Mouse (Mus musculus) heart, embryonic 15.5 days (tissue): Measurements from ENCODE around the gene Neurl1a. TPM values are rescaled to one million over a fixed set of nuclear protein-coding genes. Genes with fewer than 3 reads are reported as not detected.

Source experiments
- ATAC-seq: fragments of 200-750 bp; cut with Nextera tagmentation; replicated peaks from 2 replicates; pipeline ENCODE4 v1.8.0; 2017; ENCODE audit warnings: low read depth, moderate TSS enrichment; ENCODE audit not compliant: insufficient number of reproducible peaks, insufficient read depth, low FRiP score
- H3K27ac ChIP-seq: fragments of 300-500 bp; sonication (generic); 2 replicates; pipeline ENCODE4 v1.5.1; 2015; ENCODE audit warnings: mild to moderate bottlenecking, inconsistent platforms
- H3K27me3 ChIP-seq: fragments of 300-500 bp; sonication (generic); 2 replicates; pipeline ENCODE4 v1.6.1; 2015; ENCODE audit warnings: inconsistent platforms
- H3K36me3 ChIP-seq: fragments of 300-500 bp; sonication (generic); 2 replicates; pipeline ENCODE4 v1.6.1; 2015; ENCODE audit warnings: mild to moderate bottlenecking, inconsistent platforms
- H3K4me1 ChIP-seq: fragments of 300-500 bp; sonication (generic); replicated peaks from 2 replicates; pipeline ENCODE4 v1.6.1; 2015; ENCODE audit warnings: inconsistent platforms
- H3K4me2 ChIP-seq: fragments of 300-500 bp; sonication (generic); 2 replicates; pipeline ENCODE4 v1.6.1; 2015; ENCODE audit warnings: inconsistent platforms, mild to moderate bottlenecking, moderate library complexity
- H3K4me3 ChIP-seq: fragments of 300-500 bp; sonication (generic); 2 replicates; pipeline ENCODE4 v1.5.1; 2015; ENCODE audit warnings: mild to moderate bottlenecking, inconsistent platforms
- H3K9ac ChIP-seq: fragments of 300-500 bp; sonication (generic); 2 replicates; pipeline ENCODE4 v1.6.1; 2015; ENCODE audit warnings: mild to moderate bottlenecking, inconsistent platforms
- H3K9me3 ChIP-seq: fragments of 300-500 bp; sonication (generic); replicated peaks from 2 replicates; pipeline ENCODE4 v1.6.1; 2016; ENCODE audit warnings: inconsistent platforms
- WGBS: fragments of 180-500 bp; shearing (Covaris S2); methylation state at CpG from one replicate; pipeline ENCODE4 v1.1.7; 2015; ENCODE audit warnings: mixed read lengths; 5-methylcytosine and 5-hydroxymethylcytosine counted together
- polyA plus RNA-seq: library from polyadenylated mRNA; unstranded; fragments of >200 nt; fragmentation: Nextera tagmentation; extraction: Ambion mirVana; gene quantifications from 2 replicates; pipeline ENCODE4 v1.2.1, GENCODE M21; 2015

Gene Neurl1a
- polyA plus RNA-seq, 1 experiment from 2014 or later = 1.2 TPM

DNA sequence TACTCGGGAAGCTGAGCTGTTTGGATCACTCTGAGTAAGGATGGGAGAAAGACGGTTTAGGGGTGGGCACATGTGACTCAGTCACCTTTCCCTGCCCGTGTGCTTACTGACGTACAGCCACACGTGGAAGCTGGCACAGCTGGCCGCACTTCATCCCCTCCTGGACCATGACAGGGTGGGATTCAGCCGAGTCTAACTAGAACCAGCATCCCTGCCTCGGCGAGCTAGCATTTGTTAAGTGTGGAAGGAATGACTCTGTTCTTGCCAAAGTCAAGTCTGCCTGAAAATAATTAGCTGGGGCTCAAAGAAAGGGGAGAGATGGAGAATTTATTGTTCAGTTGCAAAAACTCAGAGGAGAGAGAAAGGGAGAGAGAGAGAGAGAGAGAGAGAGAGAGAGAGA lies 91.9 kb downstream of the Neurl1a start:
- H3K4me3 ChIP-seq = no peak overlapping the region
- no peaks in the 10 kb centered on the region for H3K27me3 ChIP-seq
- no peaks in the 10 kb centered on the region for H3K4me1 ChIP-seq
- no peak overlapping the region for H3K9ac ChIP-seq
- no peaks in the 10 kb centered on the region for H3K9me3 ChIP-seq
- H3K36me3 ChIP-seq = peaks cover 89% of the 10 kb centered on the region
- 78% methylated on average over 9 of the region's 9 CpGs for WGBS
- no peak overlapping the region for H3K4me2 ChIP-seq
- no peak for ATAC-seq
- H3K27ac ChIP-seq = no peak overlapping the region

DNA sequence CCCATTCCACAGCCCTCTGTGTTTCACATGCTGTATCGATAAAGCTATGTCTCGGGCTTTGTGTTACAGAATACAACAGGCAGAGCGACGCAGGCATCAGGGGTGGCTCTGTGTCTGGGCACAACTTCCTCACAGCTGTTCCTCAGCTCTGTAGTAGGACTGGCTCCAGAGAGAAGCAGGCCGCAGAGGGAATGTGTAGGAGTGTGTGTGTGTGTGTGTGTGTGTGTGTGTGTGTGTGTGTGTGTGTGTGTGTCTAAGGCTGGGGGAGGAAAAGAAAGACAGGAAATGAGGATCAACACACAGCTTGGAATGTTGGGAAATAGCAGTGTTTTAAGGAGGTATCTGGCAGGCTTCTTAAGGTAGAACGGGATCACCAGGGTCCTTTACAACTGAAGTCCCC lies 98.1 kb downstream of the Neurl1a start:
- WGBS = 70% methylated on average over 6 of the region's 6 CpGs
- H3K27me3 ChIP-seq = no peaks in the 10 kb centered on the region
- no peak overlapping the region for H3K4me3 ChIP-seq
- H3K4me2 ChIP-seq = no peak overlapping the region
- H3K36me3 ChIP-seq = peaks cover 63% of the 10 kb centered on the region
- H3K4me1 ChIP-seq = peaks cover 42% of the 10 kb centered on the region
- ATAC-seq = 0 out of 2 replicates have a peak, but pooled peaks have one; percentile 15
- no peaks in the 10 kb centered on the region for H3K9me3 ChIP-seq
- peak overlapping the region; percentile 47 for H3K27ac ChIP-seq
- no peak overlapping the region for H3K9ac ChIP-seq

DNA sequence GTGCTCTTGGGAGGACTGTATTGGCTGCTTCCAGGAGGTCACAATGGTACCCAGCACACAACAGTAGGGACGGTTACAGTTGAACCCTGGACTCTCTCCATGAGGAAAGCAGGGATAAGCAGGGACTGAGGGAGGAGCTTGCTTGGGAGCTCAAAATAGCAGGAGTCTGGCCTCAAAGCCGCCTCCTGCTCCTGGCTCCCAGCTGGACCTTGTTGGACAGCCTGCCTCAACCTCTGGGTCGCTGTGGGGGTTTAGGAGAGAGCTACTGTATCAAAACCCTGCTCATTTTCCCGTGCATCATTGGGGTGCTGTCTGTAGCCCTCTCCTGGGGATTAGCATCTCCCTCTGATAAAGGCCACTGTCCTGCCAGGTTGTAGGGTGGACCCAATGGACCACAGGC lies 100.8 kb downstream of the Neurl1a start:
- Histone ChIP-seq H3K9ac (no peak overlapping the region), H3K4me2 (peak overlapping the region; percentile 31), H3K4me1 (peaks cover 55% of the 10 kb centered on the region), H3K9me3 (no peaks in the 10 kb centered on the region), H3K36me3 (peaks cover 54% of the 10 kb centered on the region), H3K4me3 (no peak overlapping the region), H3K27ac (peak overlapping the region; percentile 89), H3K27me3 (no peaks in the 10 kb centered on the region)
- peak; percentile 25; the same call in 1 of the 2 replicates for ATAC-seq
- WGBS = 36% methylated on average over 4 of the region's 4 CpGs

DNA sequence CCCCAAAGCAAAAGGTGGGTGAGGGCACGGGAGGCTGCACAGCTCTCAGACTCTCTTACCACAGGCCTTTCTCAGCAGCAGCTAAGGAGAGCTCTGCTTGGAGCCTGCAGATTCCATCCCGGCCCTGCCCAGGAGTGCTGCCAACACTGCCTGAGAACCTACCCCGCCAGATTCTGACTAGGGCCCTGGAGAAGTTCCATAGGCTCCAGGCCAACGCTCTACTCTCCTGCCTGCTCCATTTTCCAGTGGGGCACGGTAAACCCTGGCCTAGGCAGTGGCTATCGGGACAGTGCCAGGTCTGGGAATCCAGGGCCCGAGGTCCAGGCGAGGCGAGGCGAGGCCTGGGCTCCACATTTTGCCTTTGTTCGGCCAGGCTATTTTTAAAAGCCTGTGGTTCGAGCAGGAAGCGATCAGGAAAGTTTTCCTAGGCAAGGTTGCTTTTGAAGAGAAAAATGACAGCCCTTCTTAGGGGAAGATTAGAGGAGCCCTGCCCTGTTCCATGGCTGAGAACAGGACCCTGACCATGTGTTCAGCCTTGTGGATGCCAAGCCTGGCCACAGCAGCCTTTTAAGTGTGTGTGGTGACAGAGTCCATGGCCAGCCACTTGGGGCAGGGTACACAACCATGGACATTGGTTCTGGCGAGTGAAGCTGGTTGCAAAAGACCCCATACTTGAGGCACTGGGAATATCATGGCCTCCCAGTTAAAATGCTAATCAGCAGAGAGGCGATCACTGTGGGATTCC lies 101.3 kb downstream of the Neurl1a start:
- H3K4me2 ChIP-seq = peak overlapping the region; percentile 31
- no peaks in the 10 kb centered on the region for H3K27me3 ChIP-seq
- no peak overlapping the region for H3K9ac ChIP-seq
- H3K4me3 ChIP-seq = no peak overlapping the region
- 24% methylated on average over 15 of the region's 15 CpGs for WGBS
- peaks cover 55% of the 10 kb centered on the region for H3K4me1 ChIP-seq
- peaks cover 58% of the 10 kb centered on the region for H3K36me3 ChIP-seq
- peak overlapping the region; percentile 89 for H3K27ac ChIP-seq
- no peaks in the 10 kb centered on the region for H3K9me3 ChIP-seq
- ATAC-seq = peak; percentile 75

DNA sequence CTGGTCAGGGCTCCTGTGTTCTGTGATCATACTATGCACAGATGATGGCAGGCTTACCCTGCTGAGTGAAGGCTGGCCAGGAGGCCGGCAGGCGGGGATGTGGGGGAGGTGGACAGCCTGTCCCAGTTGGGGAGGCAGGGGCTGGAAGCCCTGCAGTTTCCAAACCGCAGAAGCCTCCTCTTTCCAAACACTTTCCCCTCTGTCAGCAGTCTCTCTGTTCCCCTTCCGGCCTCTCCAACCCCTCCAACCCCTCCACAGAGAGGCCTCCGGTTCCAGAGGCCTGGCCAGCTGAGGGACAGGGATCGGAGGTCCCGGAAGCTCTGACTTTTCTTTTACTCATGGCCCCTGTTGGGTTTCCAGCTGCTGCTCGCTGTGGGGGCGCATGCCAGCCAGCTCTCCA lies 102.3 kb downstream of the Neurl1a start:
- H3K9me3 ChIP-seq = no peaks in the 10 kb centered on the region

DNA sequence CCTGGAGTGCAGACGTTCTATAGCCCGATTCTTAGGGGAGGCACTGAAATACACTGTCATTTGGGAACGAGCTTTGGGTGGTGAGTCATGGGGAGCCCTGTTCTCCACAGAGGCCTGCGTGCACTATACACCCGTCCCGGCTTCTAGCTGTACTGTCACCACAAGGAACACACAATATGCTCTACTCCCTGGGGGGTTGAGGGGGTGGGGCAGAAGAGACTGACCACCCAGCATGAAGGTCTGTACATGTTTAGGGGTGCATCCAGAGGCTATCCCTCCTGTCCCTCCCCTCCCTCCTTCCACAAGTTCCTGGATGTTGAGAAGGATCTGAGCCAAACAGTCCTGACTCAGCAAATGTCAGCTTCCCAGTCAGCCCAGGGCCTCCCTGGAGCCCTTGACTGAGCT lies 103.4 kb downstream of the Neurl1a start:
- no peaks in the 10 kb centered on the region for H3K9me3 ChIP-seq
- WGBS = 70% methylated on average over 6 of the region's 6 CpGs
- peaks cover 47% of the 10 kb centered on the region for H3K4me1 ChIP-seq
- ATAC-seq = no peak
- H3K4me3 ChIP-seq = no peak overlapping the region
- H3K36me3 ChIP-seq = peaks cover 59% of the 10 kb centered on the region
- no peaks in the 10 kb centered on the region for H3K27me3 ChIP-seq
- no peak overlapping the region for H3K4me2 ChIP-seq
- no peak overlapping the region for H3K9ac ChIP-seq
- peak overlapping the region; percentile 89 for H3K27ac ChIP-seq

More for the DNA sequence above, 102.3 kb downstream of the Neurl1a start:
- Histone ChIP-seq H3K9ac (peak overlapping the region; percentile 11; the same call in 1 of the 2 replicates), H3K4me3 (no peak overlapping the region), H3K4me1 (peaks cover 55% of the 10 kb centered on the region), H3K36me3 (peaks cover 58% of the 10 kb centered on the region), H3K27ac (peak overlapping the region; percentile 89), H3K4me2 (no peak overlapping the region), H3K27me3 (no peaks in the 10 kb centered on the region)
- ATAC-seq = no peak
- WGBS = 54% methylated on average over 9 of the region's 9 CpGs

DNA sequence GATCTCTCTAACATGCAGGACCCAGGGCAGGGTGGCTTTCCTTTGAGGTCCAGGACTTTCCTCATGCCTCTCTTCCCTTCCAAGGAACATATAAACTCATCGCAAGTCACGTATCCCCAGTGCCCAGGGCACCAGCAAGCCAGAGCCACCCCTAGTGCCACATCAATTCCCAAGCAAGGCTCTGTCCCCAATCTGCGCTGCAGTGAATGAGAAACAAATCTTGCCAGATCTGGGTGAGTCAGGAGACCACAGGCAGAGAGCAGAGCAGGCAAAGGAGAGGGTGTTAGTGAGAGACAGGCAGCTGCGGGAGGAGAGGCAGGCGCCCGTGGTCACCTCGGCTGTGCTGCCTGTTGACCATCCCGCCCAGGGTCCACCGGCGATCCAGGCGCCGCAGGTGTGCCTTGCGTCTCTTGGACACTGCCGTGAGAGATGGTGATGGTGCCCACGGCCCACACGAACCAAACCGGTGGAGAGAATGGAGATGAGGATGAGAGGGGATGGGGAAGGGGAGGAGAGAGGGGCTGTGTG lies 104.1 kb downstream of the Neurl1a start:
- H3K9me3 ChIP-seq = no peaks in the 10 kb centered on the region
- peaks cover 58% of the 10 kb centered on the region for H3K36me3 ChIP-seq
- 93% methylated on average over 17 of the region's 17 CpGs for WGBS
- no peak overlapping the region for H3K4me3 ChIP-seq
- no peak overlapping the region for H3K9ac ChIP-seq
- no peak for ATAC-seq
- H3K27me3 ChIP-seq = no peaks in the 10 kb centered on the region
- H3K4me2 ChIP-seq = no peak overlapping the region
- H3K27ac ChIP-seq = peak overlapping the region; percentile 89
- H3K4me1 ChIP-seq = peaks cover 45% of the 10 kb centered on the region

DNA sequence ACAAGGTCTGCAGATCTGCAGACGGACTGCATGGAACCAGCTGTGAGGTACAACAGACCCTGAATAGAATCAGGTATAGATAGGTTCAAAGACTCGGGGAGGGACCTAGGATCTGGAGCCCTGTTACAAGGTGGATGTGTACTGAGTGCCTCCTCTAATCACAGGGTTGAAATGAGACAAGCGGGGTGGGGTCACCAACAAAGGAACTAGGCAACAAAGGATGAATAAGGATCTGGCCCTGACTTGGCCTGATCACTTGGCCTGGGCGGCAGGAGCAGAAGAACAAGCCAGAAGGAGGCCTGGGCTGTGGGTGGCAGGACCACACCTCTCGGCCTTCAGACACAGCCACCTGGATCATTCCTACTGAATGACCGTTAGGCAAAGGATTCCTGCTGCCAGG lies 107.0 kb downstream of the Neurl1a start:
- Histone ChIP-seq H3K4me3 (no peak overlapping the region), H3K36me3 (peaks cover 63% of the 10 kb centered on the region), H3K4me1 (peaks cover 25% of the 10 kb centered on the region), H3K27ac (no peak overlapping the region), H3K9me3 (no peaks in the 10 kb centered on the region), H3K4me2 (no peak overlapping the region), H3K9ac (no peak overlapping the region), H3K27me3 (no peaks in the 10 kb centered on the region)
- 88% methylated on average over 6 of the region's 6 CpGs for WGBS
- ATAC-seq = no peak

DNA sequence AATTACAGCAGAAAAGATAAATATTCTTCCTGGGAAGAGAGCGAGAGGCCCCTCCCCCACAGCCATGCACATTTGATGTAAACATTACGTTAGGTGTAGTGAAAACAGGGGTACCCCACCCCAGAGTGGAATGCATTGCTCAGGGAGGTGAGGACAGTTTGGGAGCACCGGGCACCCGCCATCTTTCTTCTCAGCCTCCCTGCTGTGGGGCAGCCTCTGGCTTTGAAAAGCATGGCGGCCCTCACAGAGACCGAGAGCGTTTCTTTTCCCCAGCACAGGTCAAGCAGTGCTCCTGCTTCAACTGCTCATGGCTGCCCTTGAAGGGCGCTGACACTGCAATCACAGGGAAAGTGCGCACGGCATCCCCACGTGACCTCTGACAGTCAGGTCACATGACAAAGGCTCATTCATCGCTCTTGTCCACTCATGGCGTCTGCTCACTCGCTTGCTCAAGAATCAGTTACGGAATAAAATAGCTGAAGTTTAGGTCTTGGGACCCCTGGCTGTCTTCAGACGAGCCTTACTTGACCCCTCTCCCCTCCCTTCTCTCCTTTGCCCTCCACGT lies 108.3 kb downstream of the Neurl1a start:
- Histone ChIP-seq H3K27me3 (no peaks in the 10 kb centered on the region), H3K4me1 (peaks cover 22% of the 10 kb centered on the region), H3K4me2 (no peak overlapping the region), H3K9me3 (no peaks in the 10 kb centered on the region), H3K27ac (no peak overlapping the region), H3K4me3 (no peak overlapping the region), H3K36me3 (peaks cover 63% of the 10 kb centered on the region), H3K9ac (no peak overlapping the region)
- ATAC-seq = no peak
- WGBS = 79% methylated on average over 17 of the region's 17 CpGs

DNA sequence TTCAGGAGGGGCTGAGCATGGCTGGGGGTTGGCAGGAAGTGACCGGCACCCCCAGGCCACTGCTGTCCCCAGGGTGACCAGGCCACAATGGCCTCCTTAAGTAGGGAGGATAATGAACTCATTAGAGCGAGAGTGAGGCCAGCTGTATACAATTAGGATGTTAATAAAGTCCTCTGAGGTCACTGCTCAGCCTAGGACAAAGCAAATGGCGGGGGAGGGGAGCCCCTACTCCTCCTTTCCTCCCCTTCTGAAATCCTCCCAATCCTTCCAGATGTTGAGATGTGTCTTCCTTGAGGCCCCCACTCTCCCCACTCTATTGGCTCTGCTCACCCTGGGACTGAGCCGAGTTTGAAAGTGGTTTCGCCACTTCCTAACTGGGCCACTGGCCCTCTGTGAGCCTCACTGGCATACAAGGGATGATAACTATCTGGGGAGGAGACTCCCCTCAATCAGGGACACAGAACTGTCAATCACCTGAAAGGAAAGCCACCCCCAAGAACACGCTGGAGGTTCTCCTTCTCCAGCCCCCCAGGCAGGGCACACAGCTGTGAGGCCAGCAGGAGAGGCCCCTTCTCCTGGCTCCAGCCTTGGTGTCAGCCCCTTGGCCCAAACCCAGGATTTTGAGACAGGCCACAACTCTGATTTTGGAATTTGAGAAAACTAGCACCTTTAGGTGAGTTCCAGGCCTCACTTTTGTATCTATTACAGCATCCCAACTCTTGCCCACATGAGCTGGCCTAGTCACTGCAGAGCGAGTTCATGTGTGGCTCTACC lies 112.9 kb downstream of the Neurl1a start:
- no peaks in the 10 kb centered on the region for H3K27me3 ChIP-seq
- H3K4me3 ChIP-seq = no peak overlapping the region
- no peaks in the 10 kb centered on the region for H3K9me3 ChIP-seq
- no peak; the same call in 1 of the 2 replicates for ATAC-seq
- H3K36me3 ChIP-seq = peaks cover 31% of the 10 kb centered on the region
- peak overlapping the region; percentile 81 for H3K27ac ChIP-seq
- no peak overlapping the region for H3K9ac ChIP-seq
- peaks cover 47% of the 10 kb centered on the region for H3K4me1 ChIP-seq
- WGBS = 65% methylated on average over 7 of the region's 7 CpGs
- no peak overlapping the region for H3K4me2 ChIP-seq

DNA sequence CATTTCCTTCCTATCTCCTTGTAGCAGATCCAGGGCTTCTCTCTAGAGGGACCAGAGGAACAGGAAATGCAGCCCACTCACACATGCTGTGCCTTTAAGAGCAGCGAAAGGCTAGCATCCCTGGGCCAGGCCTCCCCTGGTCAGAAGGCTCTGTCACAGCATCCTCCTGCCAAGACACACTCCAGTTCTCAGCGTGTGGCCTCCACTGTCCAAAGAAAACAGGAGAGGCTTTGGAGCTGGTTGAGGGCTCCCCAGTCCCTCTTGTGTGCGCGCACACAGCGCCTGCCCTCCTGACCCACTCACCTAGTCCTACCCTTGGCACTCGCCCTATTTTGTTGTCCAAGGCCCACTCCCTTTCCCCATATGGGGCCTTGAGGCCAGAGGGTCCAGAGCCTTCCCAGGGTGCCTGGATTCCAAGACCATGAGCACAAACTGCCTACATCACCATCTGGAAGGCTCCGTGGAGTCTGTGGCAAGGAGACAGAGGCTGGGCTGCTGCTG lies 113.9 kb downstream of the Neurl1a start:
- ATAC-seq = peak; percentile 65
- Histone ChIP-seq H3K36me3 (peaks cover 21% of the 10 kb centered on the region; the same call in 1 of the 2 replicates), H3K4me3 (no peak overlapping the region), H3K4me2 (no peak overlapping the region), H3K4me1 (peaks cover 55% of the 10 kb centered on the region), H3K27me3 (no peaks in the 10 kb centered on the region), H3K9ac (no peak overlapping the region), H3K27ac (peak overlapping the region; percentile 81), H3K9me3 (no peaks in the 10 kb centered on the region)
- 54% methylated on average over 7 of the region's 7 CpGs for WGBS
